Mouse (Mus musculus): ENCODE measurements at regions not wholly inside any gene's neighbourhood (a gene's known extent, or its start where the extent isn't known, plus 50 kb on each side); places are given as distances from the start of the nearest gene placed in this dataset.
"Not testable (repeated sequence)": the region's sequence is repeated elsewhere in the genome, so short reads cannot be mapped to it uniquely, and the experiment has no call there.

GRCm38 (mm10) chr17:13474310-13475094 lies 120.1 kb downstream of the Tcp10c start:
- Histone ChIP-seq H3K27ac (replicated peaks) (no peak overlapping the region), H3K9me3 (no peaks in the 10 kb centered on the region), H3K4me1 (peaks cover 14% of the 10 kb centered on the region), H3K4me2 (replicated peaks) (no peak overlapping the region), H3K4me3 (no peak overlapping the region), H3K27me3 (no peaks in the 10 kb centered on the region), H3K36me3 (no peaks in the 10 kb centered on the region), H3K9ac (replicated peaks) (no peak overlapping the region)
- no peak for ATAC-seq (replicated peaks)
- 73% methylated on average over 14 of the region's 14 CpGs for WGBS

GRCm38 (mm10) chr17:13478866-13479571 lies 124.6 kb downstream of the Tcp10c start:
- H3K4me2 ChIP-seq (replicated peaks): no peak overlapping the region

GRCm38 (mm10) chr17:13479572-13480063 lies 125.2 kb downstream of the Tcp10c start:
- peak; percentile 66 for ATAC-seq (replicated peaks)
- 4% methylated on average over 10 of the region's 12 CpGs for WGBS

More at GRCm38 (mm10) chr17:13478866-13479571, 124.6 kb downstream of the Tcp10c start:
- Histone ChIP-seq H3K4me3 (no peak overlapping the region), H3K27me3 (no peaks in the 10 kb centered on the region), H3K36me3 (no peaks in the 10 kb centered on the region), H3K9me3 (no peaks in the 10 kb centered on the region), H3K9ac (replicated peaks) (peak overlapping the region; percentile 36; the same call in 1 of the 2 replicates), H3K4me1 (peaks cover 27% of the 10 kb centered on the region), H3K27ac (replicated peaks) (peak overlapping the region; percentile 87)
- 4% methylated on average over 5 of the region's 5 CpGs for WGBS
- ATAC-seq (replicated peaks): peak; percentile 75

GRCm38 (mm10) chr17:13481445-13482085 lies 127.2 kb downstream of the Tcp10c start:
- no peaks in the 10 kb centered on the region for H3K9me3 ChIP-seq
- WGBS: 46% methylated on average over 7 of the region's 7 CpGs
- no peak overlapping the region for H3K4me2 ChIP-seq (replicated peaks)
- H3K9ac ChIP-seq (replicated peaks): no peak overlapping the region
- H3K36me3 ChIP-seq: no peaks in the 10 kb centered on the region
- ATAC-seq (replicated peaks): peak; percentile 30; the same call in 1 of the 2 replicates
- no peak overlapping the region for H3K4me3 ChIP-seq
- H3K27ac ChIP-seq (replicated peaks): no peak overlapping the region
- no peaks in the 10 kb centered on the region for H3K27me3 ChIP-seq
- peaks cover 27% of the 10 kb centered on the region for H3K4me1 ChIP-seq

More at GRCm38 (mm10) chr17:13479572-13480063, 125.2 kb downstream of the Tcp10c start:
- Histone ChIP-seq H3K27ac (replicated peaks) (peak overlapping the region; percentile 87), H3K9me3 (no peaks in the 10 kb centered on the region), H3K4me1 (peaks cover 27% of the 10 kb centered on the region), H3K4me3 (no peak overlapping the region), H3K9ac (replicated peaks) (peak overlapping the region; percentile 36; the same call in 1 of the 2 replicates), H3K4me2 (replicated peaks) (no peak overlapping the region), H3K36me3 (no peaks in the 10 kb centered on the region), H3K27me3 (no peaks in the 10 kb centered on the region)

- Histone ChIP-seq H3K9me3 (no peaks in the 10 kb centered on the region), H3K27ac (replicated peaks) (no peak overlapping the region), H3K36me3 (no peaks in the 10 kb centered on the region), H3K27me3 (no peaks in the 10 kb centered on the region), H3K4me1 (peaks cover 27% of the 10 kb centered on the region), H3K9ac (replicated peaks) (no peak overlapping the region), H3K4me2 (replicated peaks) (no peak overlapping the region), H3K4me3 (no peak overlapping the region)
- ATAC-seq (replicated peaks): no peak
- 86% methylated on average over 3 of the region's 3 CpGs for WGBS
Measured at GRCm38 (mm10) chr17:13482136-13482535, 127.8 kb downstream of the Tcp10c start.

- ATAC-seq (replicated peaks): no peak
- H3K9me3 ChIP-seq: no peaks in the 10 kb centered on the region
- 87% methylated on average over 10 of the region's 10 CpGs for WGBS
Measured at GRCm38 (mm10) chr17:13487291-13488215, 133.2 kb downstream of the Tcp10c start.

GRCm38 (mm10) chr17:13488608-13489324 lies 134.4 kb downstream of the Tcp10c start:
- 81% methylated on average over 9 of the region's 9 CpGs for WGBS
- H3K4me3 ChIP-seq: no peak overlapping the region
- H3K9me3 ChIP-seq: no peaks in the 10 kb centered on the region
- no peaks in the 10 kb centered on the region for H3K36me3 ChIP-seq
- no peaks in the 10 kb centered on the region for H3K27me3 ChIP-seq
- no peak overlapping the region for H3K9ac ChIP-seq (replicated peaks)
- H3K4me1 ChIP-seq: no peaks in the 10 kb centered on the region
- no peak for ATAC-seq (replicated peaks)
- H3K4me2 ChIP-seq (replicated peaks): no peak overlapping the region
- H3K27ac ChIP-seq (replicated peaks): no peak overlapping the region

More at GRCm38 (mm10) chr17:13487291-13488215, 133.2 kb downstream of the Tcp10c start:
- H3K4me2 ChIP-seq (replicated peaks): no peak overlapping the region
- H3K9ac ChIP-seq (replicated peaks): no peak overlapping the region
- no peaks in the 10 kb centered on the region for H3K4me1 ChIP-seq
- H3K27me3 ChIP-seq: no peaks in the 10 kb centered on the region
- no peak overlapping the region for H3K4me3 ChIP-seq
- H3K27ac ChIP-seq (replicated peaks): no peak overlapping the region
- H3K36me3 ChIP-seq: no peaks in the 10 kb centered on the region

GRCm38 (mm10) chr17:13492239-13492638 lies 137.9 kb downstream of the Tcp10c start:
- not testable (repeated sequence) for ATAC-seq (replicated peaks); H3K9me3 ChIP-seq; H3K4me1 ChIP-seq; H3K27ac ChIP-seq (replicated peaks); H3K4me3 ChIP-seq; H3K36me3 ChIP-seq; H3K27me3 ChIP-seq; H3K4me2 ChIP-seq (replicated peaks); H3K9ac ChIP-seq (replicated peaks)
- 81% methylated on average over 1 of the region's 1 CpGs for WGBS

- H3K4me3 ChIP-seq; H3K36me3 ChIP-seq; H3K4me2 ChIP-seq (replicated peaks); H3K9ac ChIP-seq (replicated peaks); H3K4me1 ChIP-seq; H3K27me3 ChIP-seq; H3K27ac ChIP-seq (replicated peaks); ATAC-seq (replicated peaks); H3K9me3 ChIP-seq: not testable (repeated sequence)
- WGBS: 41% methylated on average over 4 of the region's 7 CpGs
Measured at GRCm38 (mm10) chr17:13492649-13493277, 138.4 kb downstream of the Tcp10c start.

GRCm38 (mm10) chr17:13493866-13494265 lies 139.5 kb downstream of the Tcp10c start:
- not testable (repeated sequence) for H3K4me2 ChIP-seq (replicated peaks); H3K4me3 ChIP-seq; H3K9ac ChIP-seq (replicated peaks); H3K4me1 ChIP-seq; H3K27ac ChIP-seq (replicated peaks); H3K27me3 ChIP-seq; H3K36me3 ChIP-seq; H3K9me3 ChIP-seq
- 89% methylated on average over 3 of the region's 3 CpGs for WGBS
- ATAC-seq (replicated peaks): 0 out of 2 replicates have a peak, but pooled peaks have one; percentile 55

Data from forebrain, embryonic 15.5 days (tissue).